Comparison of ENCODE assay signal across 8 mouse cellular contexts in the genomic region with DNA sequence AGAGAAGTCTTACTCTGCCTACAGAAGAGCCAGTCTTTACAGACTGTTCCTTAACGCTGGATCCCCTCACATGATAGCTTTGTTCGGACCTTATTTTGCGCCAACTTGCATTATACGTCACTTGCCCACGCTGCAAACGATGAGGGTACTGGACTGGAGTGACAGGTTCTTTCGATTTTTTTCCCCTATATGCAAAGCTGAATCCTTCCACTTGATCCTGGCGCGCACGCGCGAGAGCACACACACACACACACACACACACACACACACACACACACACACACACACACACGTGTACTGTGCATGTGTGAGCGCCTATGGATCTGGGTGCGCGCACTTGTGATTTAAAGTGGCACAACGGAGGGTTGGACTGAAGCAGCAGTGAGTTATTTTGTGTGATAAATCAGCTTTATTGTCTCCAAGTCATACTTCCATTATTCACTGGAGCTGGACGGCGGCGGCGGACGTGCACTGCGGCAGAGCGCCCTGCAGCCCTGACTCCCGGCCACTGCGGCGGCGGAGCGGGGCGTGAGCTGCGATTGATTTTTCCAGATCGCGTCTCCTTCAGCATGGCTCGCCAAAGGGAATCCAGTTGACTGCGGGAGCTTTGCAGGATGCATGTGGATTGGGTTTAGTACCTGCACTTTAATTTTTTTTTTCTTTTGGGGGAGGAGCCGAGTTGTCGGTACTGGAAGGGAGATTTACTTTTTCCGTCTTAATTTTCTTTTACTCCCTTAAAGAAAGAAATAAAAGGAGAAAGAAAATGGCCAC. TPM values are rescaled to one million over a fixed set of nuclear protein-coding genes. Genes with fewer than 3 reads are reported as not detected.
A peak's percentile ranks its signal among the peaks of the same experiment; 100 is the strongest.
DNase-seq lines count a peak whose midpoint lies in the region; ATAC-seq lines count a peak whose summit lies in the region.

No protein-coding gene starts in this region.

- no peaks in the 10 kb centered on the region for H3K9me3 ChIP-seq in embryonic facial prominence, embryonic 11.5 days (replicated peaks; ENCODE audit: control insufficient read depth, low read length)
- H3K9me3 ChIP-seq in intestine, embryonic 15.5 days = no peaks in the 10 kb centered on the region
- no peaks in the 10 kb centered on the region for H3K9me3 ChIP-seq in limb, embryonic 11.5 days (ENCODE audit: control insufficient read depth, low read length)
- no peaks in the 10 kb centered on the region for H3K9me3 ChIP-seq in midbrain, embryonic 10.5 days (replicated peaks)

- no peaks in the 10 kb centered on the region for H3K36me3 ChIP-seq in embryonic facial prominence, embryonic 11.5 days (replicated peaks; ENCODE audit: control insufficient read depth, insufficient read depth, low read depth, low read length)
- no peaks in the 10 kb centered on the region for H3K36me3 ChIP-seq in intestine, embryonic 15.5 days
- no peaks in the 10 kb centered on the region for H3K36me3 ChIP-seq in limb, embryonic 11.5 days (ENCODE audit: control insufficient read depth, insufficient read depth, low read length)
- no peaks in the 10 kb centered on the region for H3K36me3 ChIP-seq in midbrain, embryonic 10.5 days
- no peaks in the 10 kb centered on the region for H3K36me3 ChIP-seq in splenic B cell, adult 2 months (ENCODE audit: control insufficient read depth, insufficient read depth, low read length, poor library complexity, severe bottlenecking)

- H3K4me2 ChIP-seq in embryonic facial prominence, embryonic 11.5 days (ENCODE audit: low read depth, low read length) = peak overlapping the region; percentile 74
- peak overlapping the region; percentile 74 for H3K4me2 ChIP-seq in intestine, embryonic 15.5 days (replicated peaks)
- peak overlapping the region; percentile 77 for H3K4me2 ChIP-seq in limb, embryonic 11.5 days (ENCODE audit: low read depth, severe bottlenecking)

- peaks cover 8% of the 10 kb centered on the region for H3K27me3 ChIP-seq in embryonic facial prominence, embryonic 11.5 days (ENCODE audit: control insufficient read depth, insufficient read depth, low read length)
- H3K27me3 ChIP-seq in intestine, embryonic 15.5 days (replicated peaks) = no peaks in the 10 kb centered on the region
- peaks cover 10% of the 10 kb centered on the region for H3K27me3 ChIP-seq in limb, embryonic 11.5 days (ENCODE audit: control insufficient read depth, insufficient read depth, low read length)
- peaks cover 100% of the 10 kb centered on the region for H3K27me3 ChIP-seq in midbrain, embryonic 10.5 days (ENCODE audit: low read depth, poor library complexity, severe bottlenecking)
- peaks cover 1% of the 10 kb centered on the region; the same call in 1 of the 2 replicates for H3K27me3 ChIP-seq in splenic B cell, adult 2 months (ENCODE audit: control insufficient read depth, insufficient read depth, low read length, poor library complexity, severe bottlenecking)

- under 1% methylated on average over 38 of the region's 38 CpGs for whole genome bisulfite sequencing in embryonic facial prominence, embryonic 11.5 days
- WGBS in intestine, embryonic 15.5 days = under 1% methylated on average over 38 of the region's 38 CpGs
- WGBS in limb, embryonic 11.5 days = under 1% methylated on average over 38 of the region's 38 CpGs
- under 1% methylated on average over 38 of the region's 38 CpGs for WGBS in midbrain, embryonic 10.5 days

- peak overlapping the region; percentile 62 for H3K9ac ChIP-seq in embryonic facial prominence, embryonic 11.5 days (replicated peaks; ENCODE audit: low read length)
- peak overlapping the region; percentile 35 for H3K9ac ChIP-seq in intestine, embryonic 15.5 days
- peak overlapping the region; percentile 72 for H3K9ac ChIP-seq in limb, embryonic 11.5 days (ENCODE audit: low read length)

- H3K4me3 ChIP-seq in embryonic facial prominence, embryonic 11.5 days (ENCODE audit: low read depth, low read length) = peak overlapping the region; percentile 47
- peak overlapping the region; percentile 47 for H3K4me3 ChIP-seq in intestine, embryonic 15.5 days (replicated peaks)
- peak overlapping the region; percentile 37 for H3K4me3 ChIP-seq in limb, embryonic 11.5 days (ENCODE audit: low read depth, low read length)
- peak overlapping the region; percentile 55 for H3K4me3 ChIP-seq in midbrain, embryonic 10.5 days

- ATAC-seq in embryonic facial prominence, embryonic 11.5 days (replicated peaks; ENCODE audit: insufficient number of reproducible peaks, low FRiP score, low TSS enrichment, low read depth) = peak; percentile 73; the same call in 1 of the 2 replicates
- ATAC-seq in granulocyte monocyte progenitor cell, adult 5-6 weeks (replicated peaks; ENCODE audit: poor library complexity, severe bottlenecking) = peak; percentile 75
- peak; percentile 91 for ATAC-seq in intestine, embryonic 15.5 days
- peak; percentile 69 for ATAC-seq in limb, embryonic 11.5 days (ENCODE audit: insufficient number of reproducible peaks, low FRiP score, low TSS enrichment, low read depth)

- DNase-seq in spleen, postnatal 10 days (ENCODE audit: low spot score in 2 of 2) = peak; percentile 42 to 59
- no peak for DNase-seq in spleen, postnatal 14 days (ENCODE audit: low spot score in 2 of 2)
- DNase-seq in embryonic facial prominence, embryonic 11.5 days (ENCODE audit: low spot score) = peak; percentile 70
- DNase-seq in limb, embryonic 11.5 days (ENCODE audit: low spot score) = peak; percentile 84
- peak; percentile 79 for DNase-seq in midbrain, embryonic 10.5 days (ENCODE audit: low spot score)
- DNase-seq in splenic B cell, adult 2 months (ENCODE audit: low read depth, low spot score) = peak; percentile 53

- H3K27ac ChIP-seq in embryonic facial prominence, embryonic 11.5 days (replicated peaks; ENCODE audit: low read depth, low read length) = no peak overlapping the region
- peak overlapping the region; percentile 28 for H3K27ac ChIP-seq in intestine, embryonic 15.5 days
- H3K27ac ChIP-seq in limb, embryonic 11.5 days (replicated peaks; ENCODE audit: low read depth, low read length) = peak overlapping the region; percentile 42; the same call in 1 of the 2 replicates
- H3K27ac ChIP-seq in midbrain, embryonic 10.5 days (replicated peaks) = peak overlapping the region; percentile 69

- no peaks in the 10 kb centered on the region for H3K4me1 ChIP-seq in embryonic facial prominence, embryonic 11.5 days (ENCODE audit: control insufficient read depth, insufficient read depth, low read length)
- H3K4me1 ChIP-seq in intestine, embryonic 15.5 days (replicated peaks) = peaks cover 3% of the 10 kb centered on the region; the same call in 1 of the 2 replicates
- H3K4me1 ChIP-seq in limb, embryonic 11.5 days (ENCODE audit: control insufficient read depth, insufficient read depth, low read length) = peaks cover 14% of the 10 kb centered on the region
- H3K4me1 ChIP-seq in midbrain, embryonic 10.5 days = peaks cover 35% of the 10 kb centered on the region

RNA-seq across cellular contexts. Expression of a gene that starts 15.1 kb away (rescaled TPM):
- 23.1 and 23.5 TPM in 2 replicates for polyA plus RNA-seq in embryonic facial prominence, embryonic 11.5 days (2014; fragmentation: Nextera tagmentation; extraction: Ambion mirVana)
- 5.6 and 14.0 TPM in 2 replicates for total RNA-seq in granulocyte monocyte progenitor cell, adult 5-6 weeks (2014; fragmentation: Nextera tagmentation)
- 2.6 and 3.5 TPM in 2 replicates for total RNA-seq in granulocyte monocyte progenitor cell, adult 5-6 weeks (2017)
- 30.2 and 37.3 TPM in 2 replicates for polyA plus RNA-seq in intestine, embryonic 15.5 days (2015; fragmentation: Nextera tagmentation; extraction: Ambion mirVana)
- polyA plus RNA-seq in limb, embryonic 11.5 days (2014; fragmentation: Nextera tagmentation; extraction: Ambion mirVana) = 27.6 and 32.1 TPM in 2 replicates
- polyA plus RNA-seq in midbrain, embryonic 10.5 days (2016; fragmentation: Nextera tagmentation; extraction: Ambion mirVana) = 5.9 and 13.3 TPM in 2 replicates

RNA-seq across cellular contexts. Expression of a gene that starts 20.5 kb away (rescaled TPM):
- polyA plus RNA-seq in embryonic facial prominence, embryonic 11.5 days (2014; fragmentation: Nextera tagmentation; extraction: Ambion mirVana) = 9.5 and 12.1 TPM in 2 replicates
- not detected in 2 replicates for total RNA-seq in granulocyte monocyte progenitor cell, adult 5-6 weeks (2014; fragmentation: Nextera tagmentation)
- not detected in 2 replicates for total RNA-seq in granulocyte monocyte progenitor cell, adult 5-6 weeks (2017)
- polyA plus RNA-seq in intestine, embryonic 15.5 days (2015; fragmentation: Nextera tagmentation; extraction: Ambion mirVana) = 2.5 and 3.9 TPM in 2 replicates
- polyA plus RNA-seq in limb, embryonic 11.5 days (2014; fragmentation: Nextera tagmentation; extraction: Ambion mirVana) = 8.0 and 10.1 TPM in 2 replicates
- polyA plus RNA-seq in midbrain, embryonic 10.5 days (2016; fragmentation: Nextera tagmentation; extraction: Ambion mirVana) = 2.7 and 3.9 TPM in 2 replicates

Comparison
In these comparisons a context has a peak if more than half of its experiments do, and no peak if none do; other contexts are left out.
1. DNase-seq: peak in spleen, postnatal 10 days (2 of 2), embryonic facial prominence, embryonic 11.5 days (single experiment), limb, embryonic 11.5 days (single experiment), midbrain, embryonic 10.5 days (single experiment) and splenic B cell, adult 2 months (single experiment); none in spleen, postnatal 14 days (0 of 2).
2. Peak in every context shown above with its lines, with median percentiles within 50 percentile points of each other: ATAC-seq, H3K4me2 ChIP-seq, H3K4me3 ChIP-seq and H3K9ac ChIP-seq.